Mouse (Mus musculus) ZHBTc4 (cell line): ENCODE results near the gene Sphk1.

Source experiments
- DNase-seq: peaks from one replicate; pipeline ENCODE4 v3.0.0-alpha.2; 2011; ENCODE audit warnings: low read depth, low spot score

Sphk1 gene

DNA sequence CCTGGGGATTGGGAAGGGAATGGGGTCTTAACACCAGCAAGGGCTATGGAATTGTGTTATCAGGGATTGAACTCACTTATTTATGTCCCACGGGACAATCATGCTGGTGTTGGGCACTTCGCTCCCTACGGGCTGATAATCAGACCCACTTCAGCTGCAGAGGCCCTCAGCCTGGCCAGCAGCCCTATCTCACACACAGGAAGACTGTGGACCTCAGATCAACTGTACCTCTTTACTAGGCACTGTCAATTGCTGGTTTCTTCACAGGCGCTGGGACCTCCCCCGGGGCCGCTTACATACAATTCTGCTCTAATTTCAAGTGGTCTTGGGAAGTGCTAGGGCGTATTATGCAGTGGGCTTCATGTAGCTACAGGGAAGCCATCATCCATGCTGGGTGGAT, 6.0 kb downstream of the Sphk1 start:
- DNase-seq = no peak

DNA sequence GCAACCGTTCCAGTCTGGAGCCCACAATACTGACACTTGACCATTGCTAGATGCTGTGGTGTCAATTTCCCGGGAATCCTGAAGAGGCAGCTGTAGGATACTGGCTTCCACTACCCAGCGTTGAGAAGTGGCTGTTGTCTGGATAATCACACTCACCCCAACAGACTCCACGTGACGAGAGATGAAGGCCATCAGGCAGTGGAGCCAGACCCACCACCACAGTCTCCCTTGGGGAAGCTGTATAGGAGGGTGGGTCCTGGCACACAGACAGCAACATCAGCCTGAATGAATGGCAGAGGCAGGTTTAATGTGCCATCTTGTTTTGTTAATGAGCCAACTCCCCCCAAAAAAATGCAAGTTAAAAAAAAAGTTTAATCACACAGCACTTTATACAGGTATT, 6.7 kb downstream of the Sphk1 start:
- DNase-seq = no peak

DNA sequence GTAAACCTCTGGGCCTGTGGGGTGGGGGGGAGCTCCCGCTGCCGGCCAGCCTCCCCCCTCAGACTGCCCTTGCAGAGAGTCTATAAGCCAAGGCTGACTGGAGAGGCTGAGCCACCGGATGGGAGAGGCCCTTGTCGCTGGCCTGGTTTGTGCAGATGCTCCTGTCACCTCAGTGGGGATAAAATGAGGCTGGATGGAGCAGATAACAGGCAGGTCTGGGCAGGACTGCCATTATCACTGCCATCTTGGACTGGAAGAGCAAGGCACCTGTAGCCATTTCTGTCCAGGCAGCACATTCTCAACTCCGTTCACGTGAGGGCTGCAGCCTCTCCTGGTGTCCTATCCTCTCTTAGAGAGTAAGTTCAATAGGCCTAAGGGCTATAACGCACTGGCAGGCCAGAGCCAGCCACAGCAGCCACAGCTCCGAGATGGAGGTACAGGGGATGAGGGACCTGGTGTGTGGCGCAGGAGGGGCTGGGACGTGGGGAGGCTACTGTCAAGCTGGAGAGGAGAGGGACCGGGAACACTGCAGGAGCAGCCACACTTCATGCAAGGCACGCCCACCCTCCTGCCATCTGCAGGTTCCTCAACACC, 7.5 kb downstream of the Sphk1 start:
- DNase-seq = no peak

DNA sequence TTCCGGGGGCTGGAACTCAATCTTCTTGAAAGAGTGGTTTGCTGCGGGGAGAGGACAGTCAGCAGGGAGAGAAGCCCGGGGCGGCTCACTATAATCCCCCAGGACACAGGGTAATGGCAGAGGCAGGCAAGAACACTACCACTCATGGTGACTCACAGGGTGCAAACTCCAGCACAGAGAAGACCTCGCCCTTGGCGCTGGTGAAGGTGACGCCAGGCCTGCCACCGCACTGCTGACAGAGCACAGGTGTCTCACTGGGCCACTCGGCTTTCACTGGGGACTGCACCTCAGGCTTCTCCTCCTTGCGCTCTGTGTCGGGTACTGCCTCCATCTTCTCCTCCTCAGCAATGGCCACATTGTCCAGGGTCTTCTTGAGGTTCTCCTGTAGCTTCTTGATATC, 10.5 kb downstream of the Sphk1 start:
- no peak for DNase-seq

GRCm38 (mm10) chr11:116543110-116543509, 12.4 kb downstream of the Sphk1 start:
- peak; percentile 47 for DNase-seq

- DNase-seq = no peak
These were observed 16.8 kb downstream of the Sphk1 start for GRCm38 (mm10) chr11:116547296-116548060.

- no peak for DNase-seq
These were observed 18.1 kb downstream of the Sphk1 start for GRCm38 (mm10) chr11:116548780-116549179.

DNA sequence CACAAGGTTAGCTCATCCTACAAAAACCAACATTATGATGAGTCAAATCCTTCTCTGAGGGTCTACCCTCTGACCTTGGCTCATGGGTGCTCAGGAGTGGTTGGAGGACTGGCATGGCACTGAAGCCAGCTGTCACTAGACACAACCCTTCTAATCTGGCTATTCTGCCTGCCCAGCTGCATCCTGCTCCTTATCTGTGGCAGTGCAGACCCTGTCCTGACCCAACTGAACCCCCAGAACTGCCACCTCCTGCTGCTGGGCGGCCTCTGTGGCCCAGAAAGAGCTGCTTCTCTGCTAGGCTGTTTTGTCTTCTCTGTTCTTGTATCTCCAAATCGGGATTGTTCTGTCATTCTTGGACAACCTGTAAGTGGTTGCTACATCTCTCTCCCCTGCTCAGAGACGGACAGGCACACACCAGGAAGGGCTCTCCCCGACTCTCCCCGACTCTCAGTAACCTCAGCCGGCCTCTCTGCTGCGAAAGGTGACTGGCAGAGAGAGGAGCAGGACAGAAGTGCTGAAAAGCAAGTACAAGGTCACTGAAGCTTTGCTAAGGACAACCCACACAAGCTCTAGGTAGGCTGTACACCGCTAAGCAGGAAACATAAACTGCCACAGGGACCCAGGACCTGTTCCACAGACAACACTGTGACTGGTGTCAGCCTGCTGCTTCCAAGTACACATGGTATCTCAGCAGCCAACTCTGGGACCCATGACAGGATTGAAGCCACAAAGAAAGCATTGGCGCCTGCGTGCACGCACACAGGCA, 18.7 kb downstream of the Sphk1 start:
- no peak for DNase-seq

DNA sequence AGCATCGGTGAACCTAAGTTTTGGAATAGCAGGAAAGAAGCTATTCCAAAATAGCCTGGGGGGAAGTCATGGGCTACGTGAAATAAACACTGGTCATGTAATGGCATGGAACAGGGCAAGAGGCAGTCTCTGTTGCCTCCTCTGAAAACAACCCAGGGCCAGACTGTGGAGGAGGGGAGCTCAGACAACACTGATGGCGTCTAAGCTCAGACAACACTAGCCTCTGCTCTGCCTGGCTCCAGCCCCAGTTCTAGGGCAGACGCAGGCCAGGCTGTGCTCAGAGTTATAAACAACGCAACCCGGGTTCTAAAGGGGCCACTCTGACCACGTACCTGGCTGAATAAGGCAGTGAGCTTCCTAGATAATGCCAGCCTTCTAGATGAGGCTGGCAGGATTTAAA, 20.0 kb downstream of the Sphk1 start:
- DNase-seq = no peak

DNA sequence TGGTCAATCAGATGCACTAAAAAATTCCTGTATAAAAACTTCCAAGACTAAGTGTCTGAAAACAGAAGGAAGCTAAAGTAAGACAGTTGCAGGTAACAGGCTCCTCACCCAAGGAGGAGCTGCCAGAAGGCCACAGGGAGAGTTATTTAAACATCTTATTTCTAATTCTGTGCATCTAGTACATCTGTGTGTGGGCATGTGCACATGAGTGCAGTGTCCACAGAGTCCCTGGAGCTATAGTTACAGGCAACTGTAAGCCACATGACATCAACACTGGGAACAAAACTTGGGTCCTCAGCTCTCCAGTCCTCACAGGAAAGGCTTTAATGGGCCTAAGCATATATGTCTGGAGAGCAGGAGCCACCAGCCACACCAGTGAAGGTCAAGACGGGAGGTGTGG, 21.5 kb downstream of the Sphk1 start:
- DNase-seq = no peak

DNA sequence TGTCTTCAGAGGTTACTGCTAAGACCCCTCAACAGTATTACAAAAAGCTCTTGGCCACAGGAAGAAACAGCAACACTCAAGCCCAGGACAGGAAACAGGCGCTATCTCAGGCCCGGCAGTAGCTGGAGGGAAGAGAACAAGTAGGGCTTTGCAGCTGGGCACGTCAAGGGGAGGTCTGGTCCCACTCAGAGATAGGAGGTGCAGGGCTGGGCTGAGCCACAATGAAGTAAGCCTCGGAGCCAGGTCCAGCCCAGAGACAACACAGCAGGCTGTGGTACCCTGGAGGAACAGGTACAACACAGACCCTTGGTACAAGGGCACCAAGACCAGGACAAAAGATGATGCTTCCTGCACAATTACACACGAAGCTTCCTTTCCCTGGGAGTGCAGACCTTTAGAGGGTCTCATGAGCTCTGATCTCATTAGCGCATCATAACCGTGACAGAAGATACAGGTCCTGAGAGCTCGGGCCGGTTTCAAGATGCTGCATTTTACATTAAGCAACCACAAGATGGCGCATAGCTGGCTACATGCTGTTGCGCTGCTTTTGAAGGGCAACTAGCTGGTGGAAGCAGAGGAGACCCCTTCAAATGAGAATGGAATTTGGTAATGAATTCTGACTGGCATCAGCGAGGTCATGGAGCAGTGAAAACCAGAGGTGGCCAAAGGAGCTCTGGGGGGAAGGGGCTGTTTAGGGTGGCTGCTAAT, 23.6 kb downstream of the Sphk1 start:
- DNase-seq = peak; percentile 78

DNA sequence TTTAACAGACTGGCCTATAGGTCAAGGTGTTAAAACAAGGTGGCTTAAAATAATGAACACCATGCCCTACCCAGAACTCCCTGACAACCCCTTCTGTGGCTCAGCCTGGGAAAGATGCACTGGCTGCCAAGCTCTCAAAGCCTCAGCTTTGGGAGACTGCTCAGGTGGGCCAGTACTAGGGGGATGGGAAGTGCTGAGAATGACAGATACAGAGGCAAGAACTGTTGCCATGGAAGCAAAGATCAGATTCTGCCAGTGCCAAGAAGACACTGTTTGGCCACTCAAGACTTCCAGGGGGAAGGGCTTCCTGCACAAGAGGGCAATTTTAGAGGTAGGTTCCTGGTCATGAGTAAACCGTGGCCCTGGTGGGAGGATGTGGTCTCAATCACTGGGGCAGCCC, 24.8 kb downstream of the Sphk1 start:
- DNase-seq = no peak

GRCm38 (mm10) chr11:116556308-116556707, 25.6 kb downstream of the Sphk1 start:
- DNase-seq = no peak

GRCm38 (mm10) chr11:116565283-116566041, 34.7 kb downstream of the Sphk1 start:
- no peak for DNase-seq

- DNase-seq = no peak
These were observed 36.8 kb downstream of the Sphk1 start for GRCm38 (mm10) chr11:116567531-116567930.

GRCm38 (mm10) chr11:116570821-116571220, 40.1 kb downstream of the Sphk1 start:
- DNase-seq = no peak

- no peak for DNase-seq
These were observed 41.3 kb downstream of the Sphk1 start for GRCm38 (mm10) chr11:116571767-116572679.

- no peak for DNase-seq
These were observed 42.2 kb downstream of the Sphk1 start for GRCm38 (mm10) chr11:116572756-116573543.

- DNase-seq = no peak
These were observed 43.8 kb downstream of the Sphk1 start for GRCm38 (mm10) chr11:116574486-116574885.
